Mouse (Mus musculus) kidney, embryonic 15.5 days (tissue): ENCODE measurements around the gene Lce3e. TPM values are rescaled to one million over a fixed set of nuclear protein-coding genes. Genes with fewer than 3 reads are reported as not detected.

Source experiments
- ATAC-seq: fragments of 200-750 bp; cut with Nextera tagmentation; replicated peaks from 2 replicates; pipeline ENCODE4 v1.8.0; 2017; ENCODE audit warnings: moderate TSS enrichment; ENCODE audit not compliant: low FRiP score
- H3K27ac ChIP-seq: fragments of 300-500 bp; sonication (generic); 2 replicates; pipeline ENCODE4 v1.5.1; 2015; ENCODE audit warnings: mild to moderate bottlenecking, inconsistent platforms
- H3K27me3 ChIP-seq: fragments of 300-500 bp; sonication (generic); 2 replicates; pipeline ENCODE4 v1.6.1; 2015; ENCODE audit warnings: inconsistent platforms
- H3K36me3 ChIP-seq: fragments of 300-500 bp; sonication (generic); 2 replicates; pipeline ENCODE4 v1.6.1; 2015; ENCODE audit warnings: inconsistent platforms
- H3K4me1 ChIP-seq: fragments of 300-500 bp; sonication (generic); 2 replicates; pipeline ENCODE4 v1.6.1; 2015; ENCODE audit warnings: inconsistent platforms
- H3K4me2 ChIP-seq: fragments of 300-500 bp; sonication (generic); 2 replicates; pipeline ENCODE4 v1.6.1; 2015; ENCODE audit warnings: moderate library complexity, mild to moderate bottlenecking, inconsistent platforms
- H3K4me3 ChIP-seq: fragments of 300-500 bp; sonication (generic); replicated peaks from 2 replicates; pipeline ENCODE4 v1.5.1; 2015; ENCODE audit warnings: mild to moderate bottlenecking, inconsistent platforms
- H3K9ac ChIP-seq: fragments of 300-500 bp; sonication (generic); 2 replicates; pipeline ENCODE4 v1.6.1; 2015; ENCODE audit warnings: mild to moderate bottlenecking, inconsistent platforms
- H3K9me3 ChIP-seq: fragments of 300-500 bp; sonication (generic); replicated peaks from 2 replicates; pipeline ENCODE4 v1.6.1; 2016; ENCODE audit warnings: inconsistent platforms
- WGBS: fragments of 180-500 bp; shearing (Covaris S2); methylation state at CpG from one replicate; pipeline ENCODE4 v1.1.7; 2015; ENCODE audit warnings: mixed read lengths; 5-methylcytosine and 5-hydroxymethylcytosine counted together
- polyA plus RNA-seq: library from polyadenylated mRNA; unstranded; fragments of >200 nt; fragmentation: Nextera tagmentation; extraction: Ambion mirVana; gene quantifications from 2 replicates; pipeline ENCODE4 v1.2.1, GENCODE M21; 2015

Lce3e gene
- polyA plus RNA-seq, 1 experiment from 2014 or later, result not detected

- Histone ChIP-seq H3K36me3 (no peaks in the 10 kb centered on the region), H3K27ac (peak within 1 kb of the TSS; percentile 58; the same call in 1 of the 2 replicates), H3K4me2 (peak within 1 kb of the TSS; percentile 81), H3K9me3 (no peaks in the 10 kb centered on the region), H3K4me3 (peak within 1 kb of the TSS; percentile 47), H3K9ac (peak within 1 kb of the TSS; percentile 35), H3K27me3 (peaks cover 3% of the 10 kb centered on the region; the same call in 1 of the 2 replicates), H3K4me1 (peaks cover 11% of the 10 kb centered on the region; the same call in 1 of the 2 replicates)
- no peak; the same call in 1 of the 2 replicates for ATAC-seq
- 35% methylated on average over 4 of the region's 4 CpGs for WGBS
These were observed 48.7 kb downstream of the Lce3e start, which contains the start of gene Crct1 for GRCm38 (mm10) chr3:93015460-93016104. Crct1 (minus strand) TSS chr3:93015687.

Other genes starting within 250 kb of the Lce3e start
- gene Lce1f, start 246.7 kb upstream of the Lce3e start, polyA plus RNA-seq, result not detected in 2 replicates
- gene Gm38119, start 228.0 kb upstream of the Lce3e start, polyA plus RNA-seq, result not detected in 2 replicates
- gene Lce1g, start 214.7 kb upstream of the Lce3e start, polyA plus RNA-seq, result not detected in 2 replicates
- not detected in 2 replicates for gene Lce1h, start 202.0 kb upstream of the Lce3e start, polyA plus RNA-seq
- gene Lce1i, start 188.2 kb upstream of the Lce3e start, polyA plus RNA-seq, result not detected in 2 replicates
- gene Lce1j, start 176.5 kb upstream of the Lce3e start, polyA plus RNA-seq, result not detected in 2 replicates
- gene Lce1k, start 159.2 kb upstream of the Lce3e start, polyA plus RNA-seq, result not detected in 2 replicates
- not detected in 2 replicates for gene Kprp, start 139.8 kb upstream of the Lce3e start, polyA plus RNA-seq
- not detected in 2 replicates for gene Lce1l, start 115.8 kb upstream of the Lce3e start, polyA plus RNA-seq
- not detected in 2 replicates for gene 2310050C09Rik, start 96.8 kb upstream of the Lce3e start, polyA plus RNA-seq
- gene Lce3a, start 40.8 kb upstream of the Lce3e start, polyA plus RNA-seq, result not detected in 2 replicates
- not detected in 2 replicates for gene Lce3b, start 34.1 kb upstream of the Lce3e start, polyA plus RNA-seq
- gene Lce3c, start 22.6 kb upstream of the Lce3e start, polyA plus RNA-seq, result not detected in 2 replicates
- not detected in 2 replicates for gene Lce3d, start 9.7 kb upstream of the Lce3e start, polyA plus RNA-seq
- not detected in 2 replicates for gene Lce3f, start 25.2 kb downstream of the Lce3e start, polyA plus RNA-seq
- 0.45 and 0.64 TPM in 2 replicates for gene Crct1, start 48.6 kb downstream of the Lce3e start, polyA plus RNA-seq
- gene Lce1m, start 52.0 kb downstream of the Lce3e start, polyA plus RNA-seq, result not detected in 2 replicates
- 0.22 TPM in 1 of 2 replicates, not detected in the other for gene Gm4858, start 101.8 kb downstream of the Lce3e start, polyA plus RNA-seq
- 0.10 TPM in 1 of 2 replicates, not detected in the other for gene Crnn, start 177.7 kb downstream of the Lce3e start, polyA plus RNA-seq
- gene Flg2, start 230.2 kb downstream of the Lce3e start, polyA plus RNA-seq, result not detected in 2 replicates